Mouse (Mus musculus): ENCODE measurements around the gene Uchl4. TPM values are rescaled to one million over a fixed set of nuclear protein-coding genes. Genes with fewer than 3 reads are reported as not detected.
A peak's percentile ranks its signal among the peaks of the same experiment; 100 is the strongest.

Uchl4 gene
- total and polyA plus RNA-seq, 2 experiments from 2014 or later: 1.8 TPM; not detected in 1

- WGBS: under 1% methylated on average over 24 of the region's 24 CpGs
- peak overlapping the region; percentile 91 for H3K9ac ChIP-seq
- H3K4me2 ChIP-seq (ENCODE audit: low read depth): peak overlapping the region; percentile 68
- H3K36me3 ChIP-seq (ENCODE audit: insufficient read depth): no peaks in the 10 kb centered on the region
- peak overlapping the region; percentile 91 for H3K27ac ChIP-seq (ENCODE audit: low read depth, low read length)
- H3K4me3 ChIP-seq (ENCODE audit: low read depth, low read length): peak overlapping the region; percentile 83
- ATAC-seq (peak; percentile 87), DNase-seq (no peak)
- H3K4me1 ChIP-seq (ENCODE audit: insufficient read depth): no peaks in the 10 kb centered on the region
- no peaks in the 10 kb centered on the region for H3K9me3 ChIP-seq (ENCODE audit: low read length)
- TF ChIP-seq CTCF (IDR thresholded peaks at IDR 0.05; ENCODE audit: low read depth): no peak
- no peaks in the 10 kb centered on the region for H3K27me3 ChIP-seq (ENCODE audit: insufficient read depth, low read length)
These were observed 46.8 kb downstream of the Uchl4 start for GRCm38 (mm10) chr9:64281781-64282178.

GRCm38 (mm10) chr9:64282404-64282987 lies 47.5 kb downstream of the Uchl4 start:
- no peak for ATAC-seq
- WGBS: 64% methylated on average over 5 of the region's 5 CpGs
- Histone ChIP-seq H3K27ac (ENCODE audit: low read depth, low read length) (no peak overlapping the region), H3K9ac (0 out of 2 replicates have a peak overlapping the region, but pooled peaks have one; percentile 91), H3K4me1 (ENCODE audit: insufficient read depth) (no peaks in the 10 kb centered on the region), H3K27me3 (ENCODE audit: insufficient read depth, low read length) (no peaks in the 10 kb centered on the region), H3K9me3 (ENCODE audit: low read length) (no peaks in the 10 kb centered on the region), H3K4me3 (ENCODE audit: low read depth, low read length) (no peak overlapping the region), H3K4me2 (ENCODE audit: low read depth) (peak overlapping the region; percentile 68), H3K36me3 (ENCODE audit: insufficient read depth) (no peaks in the 10 kb centered on the region)
- no peak for DNase-seq
- TF ChIP-seq CTCF (IDR thresholded peaks at IDR 0.05; ENCODE audit: low read depth): no peak

Small RNA genes within 50 kb of the gene (microRNA-seq; reads per million reads assigned to microRNA genes)
- gene Gm24106: 0 reads per million in 2 experiments

Other genes starting within 250 kb of the Uchl4 start
- 4.5 and 7.5 TPM in 2 replicates for gene Smad6, start 213.1 kb upstream of the Uchl4 start, total RNA-seq (2014; rRNA removed)
- 1.4 and 1.5 TPM in 2 replicates for gene Smad6, start 213.1 kb upstream of the Uchl4 start, polyA plus RNA-seq (2015; fragmentation: Nextera tagmentation; extraction: Ambion mirVana)
- gene Lctl, start 118.1 kb upstream of the Uchl4 start, total RNA-seq (2014; rRNA removed): not detected in 2 replicates
- not detected in 2 replicates for gene Lctl, start 118.1 kb upstream of the Uchl4 start, polyA plus RNA-seq (2015; fragmentation: Nextera tagmentation; extraction: Ambion mirVana)
- 5.8 and 8.9 TPM in 2 replicates for gene Zwilch, start 62.1 kb upstream of the Uchl4 start, total RNA-seq (2014; rRNA removed)
- gene Zwilch, start 62.1 kb upstream of the Uchl4 start, polyA plus RNA-seq (2015; fragmentation: Nextera tagmentation; extraction: Ambion mirVana): 1.3 and 2.0 TPM in 2 replicates
- gene Rpl4, start 61.8 kb upstream of the Uchl4 start, total RNA-seq (2014; rRNA removed): 957 and 1,068 TPM in 2 replicates
- gene Rpl4, start 61.8 kb upstream of the Uchl4 start, polyA plus RNA-seq (2015; fragmentation: Nextera tagmentation; extraction: Ambion mirVana): 693 and 790 TPM in 2 replicates
- 10.5 and 15.2 TPM in 2 replicates for gene Snapc5, start 55.9 kb upstream of the Uchl4 start, total RNA-seq (2014; rRNA removed)
- gene Snapc5, start 55.9 kb upstream of the Uchl4 start, polyA plus RNA-seq (2015; fragmentation: Nextera tagmentation; extraction: Ambion mirVana): 18.2 and 24.5 TPM in 2 replicates
- gene Map2k1, start 18.4 kb downstream of the Uchl4 start, total RNA-seq (2014; rRNA removed): 69.9 and 82.4 TPM in 2 replicates
- 53.1 and 60.8 TPM in 2 replicates for gene Map2k1, start 18.4 kb downstream of the Uchl4 start, polyA plus RNA-seq (2015; fragmentation: Nextera tagmentation; extraction: Ambion mirVana)
- gene Tipin, start 46.4 kb downstream of the Uchl4 start, total RNA-seq (2014; rRNA removed): 81.2 and 85.9 TPM in 2 replicates
- 88.0 and 96.5 TPM in 2 replicates for gene Tipin, start 46.4 kb downstream of the Uchl4 start, polyA plus RNA-seq (2015; fragmentation: Nextera tagmentation; extraction: Ambion mirVana)
- gene Dis3l, start 106.1 kb downstream of the Uchl4 start, total RNA-seq (2014; rRNA removed): 19.6 and 28.6 TPM in 2 replicates
- 15.3 and 18.1 TPM in 2 replicates for gene Dis3l, start 106.1 kb downstream of the Uchl4 start, polyA plus RNA-seq (2015; fragmentation: Nextera tagmentation; extraction: Ambion mirVana)
- gene Megf11, start 150.4 kb downstream of the Uchl4 start, total RNA-seq (2014; rRNA removed): 7.4 and 14.5 TPM in 2 replicates
- 5.0 and 8.9 TPM in 2 replicates for gene Megf11, start 150.4 kb downstream of the Uchl4 start, polyA plus RNA-seq (2015; fragmentation: Nextera tagmentation; extraction: Ambion mirVana)